Mouse (Mus musculus) lung, embryonic 16.5 days (tissue): Measurements from ENCODE around the gene Ddr1. TPM values are rescaled to one million over a fixed set of nuclear protein-coding genes. Genes with fewer than 3 reads are reported as not detected.
"Not testable (repeated sequence)": the region's sequence is repeated elsewhere in the genome, so short reads cannot be mapped to it uniquely, and the experiment has no call there.

Experiments
- ATAC-seq: fragments of 200-750 bp; cut with Nextera tagmentation; 2 replicates; pipeline ENCODE4 v1.8.0; 2017; ENCODE audit warnings: low read depth, mild to moderate bottlenecking, moderate library complexity
- H3K27ac ChIP-seq: fragments of 300-500 bp; sonication (generic); 2 replicates; pipeline ENCODE4 v1.5.1; 2014; ENCODE audit warnings: mild to moderate bottlenecking, control low read depth, low read length
- H3K27me3 ChIP-seq: fragments of 300-500 bp; sonication (generic); 2 replicates; pipeline ENCODE4 v1.6.1; 2014; ENCODE audit warnings: low read depth, low read length, mixed read lengths; ENCODE audit not compliant: control insufficient read depth, insufficient read depth
- H3K36me3 ChIP-seq: fragments of 300-500 bp; sonication (generic); 2 replicates; pipeline ENCODE4 v1.6.1; 2014; ENCODE audit warnings: low read length; ENCODE audit not compliant: control insufficient read depth, insufficient read depth
- H3K4me1 ChIP-seq: fragments of 300-500 bp; sonication (generic); replicated peaks from 2 replicates; pipeline ENCODE4 v1.6.1; 2014; ENCODE audit warnings: low read length, mixed read lengths; ENCODE audit not compliant: control insufficient read depth, insufficient read depth
- H3K4me2 ChIP-seq: fragments of 300-500 bp; sonication (generic); 2 replicates; pipeline ENCODE4 v1.6.1; 2014; ENCODE audit warnings: low read depth, low read length, control low read depth
- H3K4me3 ChIP-seq: fragments of 300-500 bp; sonication (generic); 2 replicates; pipeline ENCODE4 v1.5.1; 2014; ENCODE audit warnings: mild to moderate bottlenecking, low read length, control low read depth
- H3K9ac ChIP-seq: fragments of 300-500 bp; sonication (generic); 2 replicates; pipeline ENCODE4 v1.6.1; 2014; ENCODE audit warnings: low read length, control low read depth
- H3K9me3 ChIP-seq: fragments of 300-500 bp; sonication (generic); 2 replicates; pipeline ENCODE4 v1.6.1; 2016; ENCODE audit warnings: low read length; ENCODE audit not compliant: control insufficient read depth
- WGBS: fragments of 180-500 bp; shearing (Covaris S2); extraction: QIAGEN DNeasy Blood & Tissue Kit; methylation state at CpG from one replicate; pipeline ENCODE4 v1.1.7; 2014; 5-methylcytosine and 5-hydroxymethylcytosine counted together
- polyA plus RNA-seq: library from polyadenylated mRNA; unstranded; fragments of >200 nt; fragmentation: Nextera tagmentation; extraction: Ambion mirVana; gene quantifications from 2 replicates; pipeline ENCODE4 v1.2.1, GENCODE M21; 2015

The Ddr1 gene
- polyA plus RNA-seq, 1 experiment from 2014 or later, result 50.5 TPM

GRCm38 (mm10) chr17:35737743-35738142 is 33.3 kb upstream of the Ddr1 start:
- peak; percentile 83 for ATAC-seq
- Histone ChIP-seq H3K4me2 (no peak overlapping the region), H3K4me3 (no peak overlapping the region; the same call in 1 of the 2 replicates), H3K9me3 (no peaks in the 10 kb centered on the region), H3K4me1 (no peaks in the 10 kb centered on the region; the same call in 1 of the 2 replicates), H3K27me3 (no peaks in the 10 kb centered on the region), H3K9ac (peak overlapping the region; percentile 48; the same call in 1 of the 2 replicates), H3K27ac (no peak overlapping the region), H3K36me3 (no peaks in the 10 kb centered on the region)
- WGBS, result 7% methylated on average over 12 of the region's 12 CpGs

GRCm38 (mm10) chr17:35736280-35736960 is 32.0 kb upstream of the Ddr1 start:
- Histone ChIP-seq H3K4me2 (no peak overlapping the region), H3K9ac (no peak overlapping the region), H3K4me3 (no peak overlapping the region), H3K9me3 (no peaks in the 10 kb centered on the region), H3K27me3 (no peaks in the 10 kb centered on the region), H3K36me3 (no peaks in the 10 kb centered on the region), H3K27ac (no peak overlapping the region), H3K4me1 (no peaks in the 10 kb centered on the region; the same call in 1 of the 2 replicates)
- ATAC-seq, result 0 out of 2 replicates have a peak, but pooled peaks have one; percentile 15
- WGBS, result 36% methylated on average over 12 of the region's 12 CpGs

DNA sequence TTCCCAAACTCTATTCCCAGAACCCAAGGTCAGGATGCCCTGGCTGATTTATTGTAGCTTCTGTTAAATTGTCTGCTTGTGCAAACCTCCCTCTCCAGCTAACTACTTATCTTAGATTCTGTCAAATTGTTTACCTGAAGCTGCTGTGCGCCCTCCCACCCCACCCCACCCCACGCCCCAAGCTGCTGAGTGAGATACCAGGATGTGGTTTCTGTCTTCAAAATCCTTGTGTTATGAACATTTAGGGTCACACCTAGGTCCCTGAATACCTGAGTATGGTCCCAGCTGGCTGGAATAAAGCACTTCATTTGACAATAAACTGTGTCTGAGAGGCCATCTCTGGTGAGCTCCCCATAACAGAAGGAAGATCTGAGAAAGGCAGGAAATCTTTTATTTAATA is 30.1 kb upstream of the Ddr1 start:
- 30% methylated on average over 2 of the region's 2 CpGs for WGBS
- H3K4me2 ChIP-seq, result no peak overlapping the region
- H3K4me3 ChIP-seq, result no peak overlapping the region
- no peaks in the 10 kb centered on the region for H3K9me3 ChIP-seq
- no peaks in the 10 kb centered on the region; the same call in 1 of the 2 replicates for H3K4me1 ChIP-seq
- H3K27me3 ChIP-seq, result no peaks in the 10 kb centered on the region
- no peak overlapping the region for H3K27ac ChIP-seq
- H3K9ac ChIP-seq, result no peak overlapping the region
- no peak for ATAC-seq
- H3K36me3 ChIP-seq, result no peaks in the 10 kb centered on the region

- Histone ChIP-seq H3K4me3 (no peak overlapping the region), H3K4me1 (no peaks in the 10 kb centered on the region; the same call in 1 of the 2 replicates), H3K4me2 (no peak overlapping the region), H3K27ac (no peak overlapping the region), H3K36me3 (no peaks in the 10 kb centered on the region), H3K9ac (no peak overlapping the region), H3K9me3 (no peaks in the 10 kb centered on the region), H3K27me3 (no peaks in the 10 kb centered on the region)
- no peak for ATAC-seq
- WGBS, result 94% methylated on average over 2 of the region's 2 CpGs
Measured at GRCm38 (mm10) chr17:35733398-35733797, 29.0 kb upstream of the Ddr1 start.

DNA sequence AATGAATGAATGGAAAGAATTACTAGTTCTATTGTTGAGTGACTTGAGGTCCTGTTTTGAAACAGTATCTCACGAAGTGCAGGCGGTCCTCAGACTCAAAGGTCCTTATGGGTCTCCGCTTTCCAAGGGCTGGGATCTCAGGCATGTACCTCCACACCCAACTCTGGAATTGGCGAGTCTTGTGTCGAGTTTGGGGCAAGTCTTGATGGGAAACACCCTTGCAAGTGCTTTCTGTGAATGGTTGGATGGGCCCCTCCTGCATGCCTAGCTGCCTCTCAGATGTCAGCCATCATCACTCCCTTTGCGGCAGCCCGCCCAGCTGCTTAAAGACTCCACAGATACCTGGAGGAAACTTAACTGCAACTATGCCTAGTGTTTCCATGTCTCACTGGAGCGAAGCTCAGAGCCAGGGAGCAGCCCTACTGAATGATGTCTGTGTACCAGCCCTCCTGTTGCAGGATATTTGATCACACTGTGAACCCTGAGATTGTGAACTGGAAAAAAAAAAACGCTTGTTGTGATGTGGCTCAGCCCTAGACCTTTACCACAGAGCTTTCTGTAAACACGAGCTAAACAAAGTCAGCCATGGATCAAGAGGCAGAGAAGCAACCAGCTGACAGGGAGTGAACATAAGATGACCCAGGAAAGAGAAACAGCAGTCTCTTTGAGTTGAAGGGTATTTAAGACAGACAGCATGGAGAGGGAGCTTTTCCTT is 27.2 kb upstream of the Ddr1 start:
- H3K4me3 ChIP-seq, result no peak overlapping the region
- no peaks in the 10 kb centered on the region for H3K4me1 ChIP-seq
- H3K27me3 ChIP-seq, result no peaks in the 10 kb centered on the region; the same call in 1 of the 2 replicates
- H3K27ac ChIP-seq, result no peak overlapping the region
- 44% methylated on average over 10 of the region's 10 CpGs for WGBS
- no peaks in the 10 kb centered on the region for H3K9me3 ChIP-seq
- ATAC-seq, result peak; percentile 32; the same call in 1 of the 2 replicates
- no peak overlapping the region for H3K9ac ChIP-seq
- H3K36me3 ChIP-seq, result no peaks in the 10 kb centered on the region
- H3K4me2 ChIP-seq, result no peak overlapping the region

DNA sequence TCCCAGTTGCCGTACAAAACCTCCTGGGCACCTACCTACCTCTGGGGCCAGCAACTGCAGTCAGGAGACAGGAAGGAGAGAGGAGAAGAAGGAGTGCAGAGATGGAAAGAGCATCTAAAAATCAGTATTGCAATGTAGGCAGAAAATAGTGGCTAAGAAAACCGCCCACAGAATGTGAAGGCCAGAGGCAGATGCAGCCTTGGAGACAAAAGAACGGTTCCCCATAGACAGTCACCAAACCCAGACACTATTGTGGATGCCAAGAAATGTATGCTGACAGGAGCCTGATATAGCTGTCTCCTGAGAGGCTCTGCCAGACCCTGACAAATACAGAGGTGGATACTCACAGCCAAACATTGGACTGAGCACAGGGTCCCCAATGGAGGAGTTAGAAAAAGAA is 25.7 kb upstream of the Ddr1 start:
- not testable (repeated sequence) for H3K27me3 ChIP-seq, ATAC-seq, H3K9ac ChIP-seq, H3K27ac ChIP-seq, H3K4me3 ChIP-seq, H3K4me1 ChIP-seq, H3K4me2 ChIP-seq, H3K36me3 ChIP-seq, H3K9me3 ChIP-seq
- WGBS, result 64% methylated on average over 3 of the region's 3 CpGs

DNA sequence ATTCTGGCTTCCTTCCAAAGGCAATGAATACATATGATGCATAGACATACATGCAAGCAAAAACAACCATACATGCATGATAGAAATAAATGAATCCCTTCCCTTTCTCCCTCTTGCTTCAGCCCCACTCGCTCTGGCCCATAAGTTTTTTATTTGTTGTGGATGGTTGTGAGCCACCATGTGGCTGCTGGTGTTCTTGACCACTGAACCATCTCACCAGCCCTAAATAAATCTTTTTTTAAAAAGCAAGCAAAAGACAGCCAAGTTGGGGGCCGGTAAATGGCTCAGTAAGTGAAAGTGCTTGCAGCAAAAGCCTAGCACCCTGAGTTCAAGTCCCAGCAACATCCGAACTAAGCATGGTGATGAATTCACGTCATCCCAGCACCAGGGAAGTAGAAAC is 24.4 kb upstream of the Ddr1 start:
- no peaks in the 10 kb centered on the region for H3K9me3 ChIP-seq
- H3K9ac ChIP-seq, result no peak overlapping the region
- 82% methylated on average over 4 of the region's 4 CpGs for WGBS
- no peak overlapping the region for H3K27ac ChIP-seq
- H3K36me3 ChIP-seq, result no peaks in the 10 kb centered on the region
- H3K4me2 ChIP-seq, result no peak overlapping the region
- ATAC-seq, result no peak
- no peaks in the 10 kb centered on the region; the same call in 1 of the 2 replicates for H3K27me3 ChIP-seq
- H3K4me1 ChIP-seq, result peaks cover 6% of the 10 kb centered on the region; the same call in 1 of the 2 replicates
- H3K4me3 ChIP-seq, result no peak overlapping the region

DNA sequence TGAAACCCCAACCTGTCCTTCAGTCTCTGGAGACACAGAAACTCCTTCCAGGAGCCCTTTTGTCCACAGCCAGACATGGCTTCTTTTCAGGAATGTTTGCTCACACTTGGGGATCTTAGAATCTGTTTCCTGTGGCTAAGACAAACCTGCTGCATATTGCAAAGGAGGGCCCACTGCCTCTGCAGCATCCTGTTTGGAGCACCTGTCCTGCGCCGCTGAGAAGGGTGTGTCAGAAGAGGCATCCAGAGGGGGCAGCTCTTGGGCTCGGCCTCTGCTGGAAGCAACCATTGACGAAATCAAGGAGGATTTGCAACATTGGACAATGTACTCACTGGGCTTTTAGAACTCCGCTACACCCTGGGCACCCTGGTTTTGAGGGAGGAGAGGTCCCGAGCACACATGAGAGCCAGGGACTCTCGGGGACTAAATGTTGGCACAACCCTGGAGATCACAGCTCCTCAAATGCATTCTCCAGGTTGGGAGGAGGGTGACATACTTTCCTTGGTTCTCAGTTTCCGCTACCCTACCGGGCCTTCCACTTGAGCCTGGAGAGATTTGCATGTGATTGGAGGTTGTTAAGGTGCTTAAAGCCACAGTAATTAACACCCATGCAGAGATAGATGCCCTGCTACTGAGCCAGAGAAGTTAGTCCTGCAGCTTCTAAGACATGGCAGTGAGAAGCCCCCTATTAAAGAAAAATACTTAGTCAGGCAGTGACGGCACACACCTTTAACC is 23.2 kb upstream of the Ddr1 start:
- H3K9ac ChIP-seq, result no peak overlapping the region
- H3K4me2 ChIP-seq, result no peak overlapping the region
- H3K4me3 ChIP-seq, result no peak overlapping the region
- H3K4me1 ChIP-seq, result peaks cover 6% of the 10 kb centered on the region; the same call in 1 of the 2 replicates
- no peaks in the 10 kb centered on the region for H3K9me3 ChIP-seq
- H3K27me3 ChIP-seq, result no peaks in the 10 kb centered on the region; the same call in 1 of the 2 replicates
- H3K36me3 ChIP-seq, result no peaks in the 10 kb centered on the region
- ATAC-seq, result no peak
- 32% methylated on average over 10 of the region's 10 CpGs for WGBS
- H3K27ac ChIP-seq, result no peak overlapping the region

DNA sequence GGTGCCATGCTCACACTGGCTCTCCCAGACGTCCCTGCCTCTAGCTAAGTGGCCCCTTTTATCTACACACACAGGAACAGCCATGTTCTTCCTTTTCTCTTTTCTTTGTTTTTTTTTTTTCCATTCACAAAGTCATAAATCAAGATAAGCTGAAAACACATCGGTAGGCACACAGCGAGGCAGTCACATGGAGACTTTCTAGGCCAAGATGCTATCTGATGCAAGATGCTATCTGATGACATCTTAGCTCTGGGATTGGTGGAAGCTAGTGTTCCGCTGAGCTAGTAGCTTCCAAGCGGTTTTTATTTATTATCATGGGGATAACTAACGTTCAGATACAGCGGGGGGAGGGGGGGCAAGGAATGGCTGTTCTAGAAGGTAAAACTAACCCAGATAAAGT is 22.6 kb upstream of the Ddr1 start:
- Histone ChIP-seq H3K4me3 (no peak overlapping the region), H3K27me3 (no peaks in the 10 kb centered on the region; the same call in 1 of the 2 replicates), H3K27ac (no peak overlapping the region), H3K9ac (no peak overlapping the region), H3K4me1 (peaks cover 6% of the 10 kb centered on the region; the same call in 1 of the 2 replicates), H3K4me2 (no peak overlapping the region), H3K9me3 (no peaks in the 10 kb centered on the region), H3K36me3 (no peaks in the 10 kb centered on the region)
- WGBS, result 26% methylated on average over 7 of the region's 7 CpGs
- ATAC-seq, result no peak
